Mouse (Mus musculus) B cell, adult (primary cell): Measurements from ENCODE around the gene Vmn2r7. TPM values are rescaled to one million over a fixed set of nuclear protein-coding genes. Genes with fewer than 3 reads are reported as not detected.

Experiments used
- total RNA-seq: library from RNA; stranded (reverse); gene quantifications from 4 replicates; pipeline ENCODE4 v1.2.4, GENCODE M21; 2023; ENCODE audit not compliant: inconsistent age

The Vmn2r7 gene
- total RNA-seq, result not detected in 4 replicates

DNA sequence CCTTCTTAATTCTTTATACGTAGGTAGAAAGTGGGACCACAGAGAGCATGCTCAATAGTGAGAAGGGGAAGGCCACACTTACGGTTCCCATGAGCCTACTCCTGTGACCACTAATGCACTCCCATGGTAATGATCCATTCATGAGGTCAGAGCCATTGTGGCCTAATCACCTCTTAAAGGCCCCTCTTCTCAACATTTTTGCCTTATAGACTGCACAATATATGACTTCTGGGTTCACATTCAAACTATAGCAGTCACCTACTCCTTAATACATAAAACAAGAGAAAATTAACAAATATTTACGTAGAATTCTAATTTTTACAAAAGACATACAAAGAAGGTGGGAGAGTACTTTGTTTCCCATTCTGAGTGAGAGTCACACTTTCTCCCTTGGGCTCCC lies at the start of gene Vmn2r7:
Gene Vmn2r7 (minus strand): TSS at position 101 of the 400 bp plus-strand sequence.

